Mouse (Mus musculus) thymus, postnatal 4 days (tissue): Measurements from ENCODE around the gene Olfr297.

Experiments used
- DNase-seq: peaks from one replicate; pipeline ENCODE4 v3.0.0; 2021

Gene Olfr297

GRCm38 (mm10) chr7:86519668-86520067 lies at the start of gene Olfr297:
Olfr297 (plus strand) TSS chr7:86519968.
- DNase-seq, result no peak

DNA sequence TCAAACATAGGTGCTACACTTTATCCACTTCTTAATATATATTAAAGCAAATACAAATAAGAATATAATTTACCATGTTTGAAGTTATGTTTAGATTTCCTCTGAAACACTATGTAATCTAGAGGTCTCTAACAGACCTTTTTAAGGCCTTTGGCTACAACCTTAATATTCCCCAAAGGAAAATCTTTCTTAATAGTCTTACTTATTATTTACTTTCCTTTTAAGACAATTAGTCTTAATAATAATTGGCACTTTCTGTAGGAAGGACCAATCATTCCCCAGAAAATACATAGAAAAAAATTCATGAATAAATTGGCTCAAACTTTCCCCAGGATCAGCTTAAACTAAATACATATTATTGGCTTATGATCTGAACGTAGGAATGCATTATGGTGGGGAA lies 27.4 kb upstream of the Olfr297 start, which contains the start of gene Olfr298:
Gene Olfr298 (minus strand): TSS at position 101 of the 400 bp plus-strand sequence.
- no peak for DNase-seq
